Mouse (Mus musculus) megakaryocyte, embryonic 14.5 days (primary cell): ENCODE measurements around the gene Dock9.

Experiments used
- FLI1 ChIP-seq: IDR thresholded peaks from 2 replicates; pipeline ENCODE4 v1.6.1; 2012; ENCODE audit warnings: low read length, inconsistent platforms, mixed read lengths
- GATA1 ChIP-seq: IDR thresholded peaks from 3 replicates; pipeline ENCODE4 v1.6.1; 2012; ENCODE audit warnings: mixed read lengths, low read length, inconsistent platforms, borderline replicate concordance

DNA sequence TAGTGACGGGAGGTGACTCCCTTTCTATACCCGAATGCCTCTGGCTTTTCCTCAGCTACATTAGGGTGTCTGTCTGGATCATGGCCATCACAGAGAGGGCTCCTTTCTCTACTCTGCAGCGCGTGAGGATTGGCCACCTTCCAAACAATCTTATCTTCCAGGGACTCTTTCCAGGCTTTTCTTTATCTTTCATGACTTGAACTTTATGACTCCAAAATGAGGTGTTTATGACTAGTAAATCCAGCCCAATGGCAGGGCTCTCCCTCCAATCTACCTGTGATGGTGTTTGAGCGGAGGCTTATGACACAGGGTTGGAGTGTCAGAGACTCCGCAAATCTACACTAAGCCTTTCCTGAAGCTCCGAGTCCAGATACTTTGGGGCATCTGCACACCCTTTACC is 256.4 kb downstream of the Dock9 start:
- TF ChIP-seq GATA1 (no peak), FLI1 (no peak)
